Mouse (Mus musculus) monocyte, adult 5-6 weeks (primary cell): ENCODE results near the gene C2cd2l. TPM values are rescaled to one million over a fixed set of nuclear protein-coding genes. Genes with fewer than 3 reads are reported as not detected.
"Not testable (repeated sequence)": the region's sequence is repeated elsewhere in the genome, so short reads cannot be mapped to it uniquely, and the experiment has no call there.

Experiments used
- ATAC-seq: fragments of 153-309, 156-312 bp; replicated peaks from 2 replicates; pipeline ENCODE4 v1.8.0; 2017; ENCODE audit warnings: mild to moderate bottlenecking; ENCODE audit not compliant: low TSS enrichment, insufficient number of reproducible peaks, severe bottlenecking, poor library complexity, low FRiP score
- total RNA-seq: library from RNA; stranded (forward); fragments of 200-1000, 200-491, 200-594 nt; gene quantifications from 3 replicates; pipeline ENCODE4 v1.2.3, GENCODE M21; 2017

The C2cd2l gene
- 6.0 to 18.9 TPM (median 12.2 TPM) in 3 replicates for total RNA-seq

GRCm38 (mm10) chr9:44319887-44320798 is at the start of gene C2cd2l:
Gene C2cd2l, minus strand, starts transcription at chr9:44320285.
- peak; percentile 85 for ATAC-seq

GRCm38 (mm10) chr9:44364480-44364879 is 44.4 kb upstream of the C2cd2l start:
- no peak for ATAC-seq

- ATAC-seq, result not testable (repeated sequence)
Observed at GRCm38 (mm10) chr9:44361931-44362330, 41.8 kb upstream of the C2cd2l start.

GRCm38 (mm10) chr9:44361190-44361917 is 41.3 kb upstream of the C2cd2l start, which contains the start of gene Vps11:
Gene Vps11, minus strand, starts transcription at chr9:44361670.
- peak; percentile 97 for ATAC-seq

GRCm38 (mm10) chr9:44357207-44357606 is 37.1 kb upstream of the C2cd2l start:
- ATAC-seq, result no peak

GRCm38 (mm10) chr9:44353142-44353541 is 33.1 kb upstream of the C2cd2l start:
- no peak for ATAC-seq

GRCm38 (mm10) chr9:44352337-44352736 is 32.3 kb upstream of the C2cd2l start:
- no peak for ATAC-seq

- no peak for ATAC-seq
Observed at GRCm38 (mm10) chr9:44351396-44351795, 31.3 kb upstream of the C2cd2l start.

- ATAC-seq, result no peak
Observed at GRCm38 (mm10) chr9:44348546-44348945, 28.5 kb upstream of the C2cd2l start.

- no peak for ATAC-seq
Observed at GRCm38 (mm10) chr9:44347621-44348020, 27.5 kb upstream of the C2cd2l start.

GRCm38 (mm10) chr9:44347166-44347565 is 27.1 kb upstream of the C2cd2l start:
- ATAC-seq, result no peak

GRCm38 (mm10) chr9:44345570-44346433 is 25.7 kb upstream of the C2cd2l start:
- ATAC-seq, result no peak

- ATAC-seq, result peak; percentile 92
Observed at GRCm38 (mm10) chr9:44343781-44344421, 23.8 kb upstream of the C2cd2l start, which contains the start of gene Hmbs. Gene Hmbs, minus strand, starts transcription at chr9:44344228.

- no peak for ATAC-seq
Observed at GRCm38 (mm10) chr9:44343290-44343689, 23.2 kb upstream of the C2cd2l start.

GRCm38 (mm10) chr9:44342605-44343004 is 22.5 kb upstream of the C2cd2l start:
- no peak for ATAC-seq

- ATAC-seq, result no peak
Observed at GRCm38 (mm10) chr9:44342173-44342572, 22.1 kb upstream of the C2cd2l start.

GRCm38 (mm10) chr9:44341487-44341886 is 21.4 kb upstream of the C2cd2l start:
- no peak for ATAC-seq

- no peak for ATAC-seq
Observed at GRCm38 (mm10) chr9:44338574-44338973, 18.5 kb upstream of the C2cd2l start.
